Mouse (Mus musculus): Measurements from ENCODE around the gene Ndufa12. TPM values are rescaled to one million over a fixed set of nuclear protein-coding genes. Genes with fewer than 3 reads are reported as not detected.

Ndufa12 gene
- polyA plus RNA-seq, 1 experiment from 2014 or later = 304 TPM

- H3K36me3 ChIP-seq (ENCODE audit: control insufficient read depth, insufficient read depth, low read length) = no peaks in the 10 kb centered on the region
- peak; percentile 84 for ATAC-seq
- peak overlapping the region; percentile 5; the same call in 1 of the 2 replicates for H3K9ac ChIP-seq (ENCODE audit: low read depth, low read length)
- 33% methylated on average over 22 of the region's 22 CpGs for WGBS
- peak overlapping the region; percentile 31; the same call in 1 of the 2 replicates for H3K27ac ChIP-seq (ENCODE audit: low read length)
- no peaks in the 10 kb centered on the region for H3K9me3 ChIP-seq (replicated peaks; ENCODE audit: control insufficient read depth, low read length, poor library complexity, severe bottlenecking)
- peak overlapping the region; percentile 46 for H3K4me2 ChIP-seq (ENCODE audit: low read length)
- H3K4me3 ChIP-seq (ENCODE audit: low read depth, low read length) = peak overlapping the region; percentile 6; the same call in 1 of the 2 replicates
- peaks cover 13% of the 10 kb centered on the region for H3K4me1 ChIP-seq (ENCODE audit: control insufficient read depth, insufficient read depth, low read length)
- no peaks in the 10 kb centered on the region for H3K27me3 ChIP-seq (ENCODE audit: control insufficient read depth, insufficient read depth, low read depth, low read length)
These were observed 51.3 kb downstream of the Ndufa12 start for GRCm38 (mm10) chr10:94249575-94250456.

GRCm38 (mm10) chr10:94253260-94253807, 54.8 kb downstream of the Ndufa12 start:
- H3K36me3 ChIP-seq (ENCODE audit: control insufficient read depth, insufficient read depth, low read length) = no peaks in the 10 kb centered on the region
- no peak overlapping the region for H3K4me3 ChIP-seq (ENCODE audit: low read depth, low read length)
- no peak overlapping the region for H3K27ac ChIP-seq (ENCODE audit: low read length)
- H3K4me2 ChIP-seq (ENCODE audit: low read length) = no peak overlapping the region
- no peak overlapping the region for H3K9ac ChIP-seq (ENCODE audit: low read depth, low read length)
- H3K27me3 ChIP-seq (ENCODE audit: control insufficient read depth, insufficient read depth, low read depth, low read length) = no peaks in the 10 kb centered on the region
- no peaks in the 10 kb centered on the region for H3K9me3 ChIP-seq (replicated peaks; ENCODE audit: control insufficient read depth, low read length, poor library complexity, severe bottlenecking)
- ATAC-seq = no peak
- WGBS = 64% methylated on average over 17 of the region's 17 CpGs
- H3K4me1 ChIP-seq (ENCODE audit: control insufficient read depth, insufficient read depth, low read length) = peaks cover 13% of the 10 kb centered on the region

- ATAC-seq = no peak
- 84% methylated on average over 3 of the region's 3 CpGs for WGBS
- Histone ChIP-seq H3K36me3 (ENCODE audit: control insufficient read depth, insufficient read depth, low read length) (no peaks in the 10 kb centered on the region), H3K9me3 (replicated peaks; ENCODE audit: control insufficient read depth, low read length, poor library complexity, severe bottlenecking) (no peaks in the 10 kb centered on the region), H3K4me1 (ENCODE audit: control insufficient read depth, insufficient read depth, low read length) (peaks cover 4% of the 10 kb centered on the region), H3K9ac (ENCODE audit: low read depth, low read length) (no peak overlapping the region), H3K27ac (ENCODE audit: low read length) (no peak overlapping the region), H3K4me3 (ENCODE audit: low read depth, low read length) (no peak overlapping the region), H3K27me3 (ENCODE audit: control insufficient read depth, insufficient read depth, low read depth, low read length) (no peaks in the 10 kb centered on the region), H3K4me2 (ENCODE audit: low read length) (no peak overlapping the region)
These were observed 56.2 kb downstream of the Ndufa12 start for GRCm38 (mm10) chr10:94254766-94255165.

- no peaks in the 10 kb centered on the region for H3K4me1 ChIP-seq (ENCODE audit: control insufficient read depth, insufficient read depth, low read length)
- H3K4me3 ChIP-seq (ENCODE audit: low read depth, low read length) = no peak overlapping the region
- no peak overlapping the region for H3K4me2 ChIP-seq (ENCODE audit: low read length)
- ATAC-seq = no peak
- H3K36me3 ChIP-seq (ENCODE audit: control insufficient read depth, insufficient read depth, low read length) = no peaks in the 10 kb centered on the region
- no peaks in the 10 kb centered on the region for H3K27me3 ChIP-seq (ENCODE audit: control insufficient read depth, insufficient read depth, low read depth, low read length)
- H3K9ac ChIP-seq (ENCODE audit: low read depth, low read length) = no peak overlapping the region
- no peaks in the 10 kb centered on the region for H3K9me3 ChIP-seq (replicated peaks; ENCODE audit: control insufficient read depth, low read length, poor library complexity, severe bottlenecking)
- H3K27ac ChIP-seq (ENCODE audit: low read length) = no peak overlapping the region
- 58% methylated on average over 6 of the region's 6 CpGs for WGBS
These were observed 57.2 kb downstream of the Ndufa12 start for GRCm38 (mm10) chr10:94255744-94256143.

GRCm38 (mm10) chr10:94256518-94256917, 58.0 kb downstream of the Ndufa12 start:
- no peaks in the 10 kb centered on the region for H3K36me3 ChIP-seq (ENCODE audit: control insufficient read depth, insufficient read depth, low read length)
- WGBS = 87% methylated on average over 4 of the region's 4 CpGs
- no peaks in the 10 kb centered on the region for H3K9me3 ChIP-seq (replicated peaks; ENCODE audit: control insufficient read depth, low read length, poor library complexity, severe bottlenecking)
- no peaks in the 10 kb centered on the region for H3K4me1 ChIP-seq (ENCODE audit: control insufficient read depth, insufficient read depth, low read length)
- no peak overlapping the region for H3K4me2 ChIP-seq (ENCODE audit: low read length)
- no peak overlapping the region for H3K9ac ChIP-seq (ENCODE audit: low read depth, low read length)
- H3K27me3 ChIP-seq (ENCODE audit: control insufficient read depth, insufficient read depth, low read depth, low read length) = no peaks in the 10 kb centered on the region
- ATAC-seq = no peak
- H3K4me3 ChIP-seq (ENCODE audit: low read depth, low read length) = no peak overlapping the region
- no peak overlapping the region for H3K27ac ChIP-seq (ENCODE audit: low read length)

DNA sequence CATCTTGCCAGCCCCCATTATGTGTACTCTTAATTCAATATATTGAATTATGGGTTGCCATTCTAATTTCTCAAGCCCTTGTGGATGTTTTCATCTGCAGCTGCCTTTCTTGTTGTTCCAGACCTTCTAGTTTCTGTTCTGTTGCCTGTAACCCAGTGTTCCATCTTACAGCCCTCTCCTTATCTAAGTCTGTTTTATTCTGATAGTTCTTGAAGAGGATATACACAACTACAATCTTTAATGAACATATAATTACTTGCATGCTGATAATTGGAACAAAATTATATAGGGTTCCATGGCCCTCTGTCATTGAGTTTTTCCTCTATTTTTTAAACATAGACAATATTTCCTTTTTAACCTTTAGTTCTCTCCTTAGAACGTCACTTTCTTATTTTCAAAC, 62.0 kb downstream of the Ndufa12 start:
- H3K27me3 ChIP-seq (ENCODE audit: control insufficient read depth, insufficient read depth, low read depth, low read length) = no peaks in the 10 kb centered on the region
- no peaks in the 10 kb centered on the region for H3K9me3 ChIP-seq (replicated peaks; ENCODE audit: control insufficient read depth, low read length, poor library complexity, severe bottlenecking)
- no peak overlapping the region for H3K27ac ChIP-seq (ENCODE audit: low read length)
- no peak for ATAC-seq
- H3K4me2 ChIP-seq (ENCODE audit: low read length) = no peak overlapping the region
- no peak overlapping the region for H3K4me3 ChIP-seq (ENCODE audit: low read depth, low read length)
- no peaks in the 10 kb centered on the region for H3K36me3 ChIP-seq (ENCODE audit: control insufficient read depth, insufficient read depth, low read length)
- WGBS = 83% methylated on average over 1 of the region's 1 CpGs
- no peaks in the 10 kb centered on the region for H3K4me1 ChIP-seq (ENCODE audit: control insufficient read depth, insufficient read depth, low read length)
- H3K9ac ChIP-seq (ENCODE audit: low read depth, low read length) = no peak overlapping the region

DNA sequence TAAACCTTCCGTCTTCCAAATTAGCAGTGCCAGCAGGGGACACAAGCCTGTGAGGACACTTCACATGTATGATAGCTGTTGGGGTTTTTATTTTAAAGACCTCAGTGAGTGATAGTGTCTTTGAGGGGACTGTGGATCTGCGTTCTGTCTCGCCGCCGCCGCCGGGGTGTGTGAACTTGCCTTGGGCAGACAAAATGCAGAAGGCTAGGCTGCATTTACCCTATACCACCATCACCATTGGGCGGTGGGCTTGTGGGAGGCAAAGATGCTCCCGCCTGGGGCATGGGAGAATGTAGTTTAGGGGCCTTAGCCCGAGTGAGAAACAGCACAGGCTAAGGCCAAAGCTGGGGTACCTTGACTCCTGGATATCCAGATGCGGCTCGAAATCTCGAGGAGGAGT, 64.1 kb downstream of the Ndufa12 start:
- H3K4me1 ChIP-seq (ENCODE audit: control insufficient read depth, insufficient read depth, low read length) = no peaks in the 10 kb centered on the region
- H3K9me3 ChIP-seq (replicated peaks; ENCODE audit: control insufficient read depth, low read length, poor library complexity, severe bottlenecking) = no peaks in the 10 kb centered on the region
- no peaks in the 10 kb centered on the region for H3K36me3 ChIP-seq (ENCODE audit: control insufficient read depth, insufficient read depth, low read length)
- no peak overlapping the region for H3K27ac ChIP-seq (ENCODE audit: low read length)
- no peak overlapping the region for H3K9ac ChIP-seq (ENCODE audit: low read depth, low read length)
- no peak for ATAC-seq
- no peaks in the 10 kb centered on the region for H3K27me3 ChIP-seq (ENCODE audit: control insufficient read depth, insufficient read depth, low read depth, low read length)
- no peak overlapping the region for H3K4me2 ChIP-seq (ENCODE audit: low read length)
- no peak overlapping the region for H3K4me3 ChIP-seq (ENCODE audit: low read depth, low read length)
- WGBS = 92% methylated on average over 13 of the region's 13 CpGs

- H3K4me3 ChIP-seq (ENCODE audit: low read depth, low read length) = no peak overlapping the region
- H3K36me3 ChIP-seq (ENCODE audit: control insufficient read depth, insufficient read depth, low read length) = no peaks in the 10 kb centered on the region
- ATAC-seq = no peak
- no peaks in the 10 kb centered on the region for H3K9me3 ChIP-seq (replicated peaks; ENCODE audit: control insufficient read depth, low read length, poor library complexity, severe bottlenecking)
- no peaks in the 10 kb centered on the region for H3K4me1 ChIP-seq (ENCODE audit: control insufficient read depth, insufficient read depth, low read length)
- H3K27ac ChIP-seq (ENCODE audit: low read length) = no peak overlapping the region
- WGBS = 70% methylated on average over 3 of the region's 3 CpGs
- H3K9ac ChIP-seq (ENCODE audit: low read depth, low read length) = no peak overlapping the region
- no peak overlapping the region for H3K4me2 ChIP-seq (ENCODE audit: low read length)
- no peaks in the 10 kb centered on the region for H3K27me3 ChIP-seq (ENCODE audit: control insufficient read depth, insufficient read depth, low read depth, low read length)
These were observed 64.7 kb downstream of the Ndufa12 start for GRCm38 (mm10) chr10:94263211-94263610.

Measured in midbrain, embryonic 16.5 days (tissue).